Mouse (Mus musculus) ES-Bruce4 (cell line): Measurements from ENCODE around the gene Rnf115.

Source experiments
- CTCF ChIP-seq: IDR thresholded peaks from one replicate; pipeline ENCODE4 v1.8.1; 2011; ENCODE audit warnings: low read depth, low read length
- EP300 ChIP-seq: IDR thresholded peaks from 2 replicates; pipeline ENCODE4 v1.6.1; 2011; ENCODE audit warnings: low read depth, low read length; ENCODE audit not compliant: insufficient read depth
- POLR2A ChIP-seq: IDR thresholded peaks from one replicate; pipeline ENCODE4 v1.8.1; 2011; ENCODE audit warnings: low read length; ENCODE audit not compliant: insufficient read depth

- no peak for TF ChIP-seq POLR2A
- no peak for TF ChIP-seq CTCF
- no peak for TF ChIP-seq EP300
These were observed 16.9 kb downstream of the Rnf115 start for GRCm38 (mm10) chr3:96744348-96744747.
